Mouse (Mus musculus) lung, embryonic 16.5 days (tissue): ENCODE measurements around the gene Ppp1r10. TPM values are rescaled to one million over a fixed set of nuclear protein-coding genes. Genes with fewer than 3 reads are reported as not detected.
"Not testable (repeated sequence)": the region's sequence is repeated elsewhere in the genome, so short reads cannot be mapped to it uniquely, and the experiment has no call there.

Experiments
- ATAC-seq: fragments of 200-750 bp; cut with Nextera tagmentation; 2 replicates; pipeline ENCODE4 v1.8.0; 2017; ENCODE audit warnings: low read depth, mild to moderate bottlenecking, moderate library complexity
- H3K27ac ChIP-seq: fragments of 300-500 bp; sonication (generic); 2 replicates; pipeline ENCODE4 v1.5.1; 2014; ENCODE audit warnings: mild to moderate bottlenecking, control low read depth, low read length
- H3K27me3 ChIP-seq: fragments of 300-500 bp; sonication (generic); 2 replicates; pipeline ENCODE4 v1.6.1; 2014; ENCODE audit warnings: low read depth, low read length, mixed read lengths; ENCODE audit not compliant: control insufficient read depth, insufficient read depth
- H3K36me3 ChIP-seq: fragments of 300-500 bp; sonication (generic); 2 replicates; pipeline ENCODE4 v1.6.1; 2014; ENCODE audit warnings: low read length; ENCODE audit not compliant: control insufficient read depth, insufficient read depth
- H3K4me1 ChIP-seq: fragments of 300-500 bp; sonication (generic); replicated peaks from 2 replicates; pipeline ENCODE4 v1.6.1; 2014; ENCODE audit warnings: low read length, mixed read lengths; ENCODE audit not compliant: control insufficient read depth, insufficient read depth
- H3K4me2 ChIP-seq: fragments of 300-500 bp; sonication (generic); 2 replicates; pipeline ENCODE4 v1.6.1; 2014; ENCODE audit warnings: low read depth, low read length, control low read depth
- H3K4me3 ChIP-seq: fragments of 300-500 bp; sonication (generic); 2 replicates; pipeline ENCODE4 v1.5.1; 2014; ENCODE audit warnings: mild to moderate bottlenecking, low read length, control low read depth
- H3K9ac ChIP-seq: fragments of 300-500 bp; sonication (generic); 2 replicates; pipeline ENCODE4 v1.6.1; 2014; ENCODE audit warnings: low read length, control low read depth
- H3K9me3 ChIP-seq: fragments of 300-500 bp; sonication (generic); 2 replicates; pipeline ENCODE4 v1.6.1; 2016; ENCODE audit warnings: low read length; ENCODE audit not compliant: control insufficient read depth
- WGBS: fragments of 180-500 bp; shearing (Covaris S2); extraction: QIAGEN DNeasy Blood & Tissue Kit; methylation state at CpG from one replicate; pipeline ENCODE4 v1.1.7; 2014; 5-methylcytosine and 5-hydroxymethylcytosine counted together
- polyA plus RNA-seq: library from polyadenylated mRNA; unstranded; fragments of >200 nt; fragmentation: Nextera tagmentation; extraction: Ambion mirVana; gene quantifications from 2 replicates; pipeline ENCODE4 v1.2.1, GENCODE M21; 2015

The Ppp1r10 gene
- polyA plus RNA-seq, 1 experiment from 2014 or later, result 40.5 TPM

- Histone ChIP-seq H3K9me3 (no peaks in the 10 kb centered on the region), H3K4me3 (no peak overlapping the region), H3K4me1 (peaks cover 22% of the 10 kb centered on the region), H3K27me3 (no peaks in the 10 kb centered on the region), H3K27ac (no peak overlapping the region), H3K36me3 (peaks cover 39% of the 10 kb centered on the region), H3K4me2 (no peak overlapping the region), H3K9ac (no peak overlapping the region)
- no peak for ATAC-seq
- 80% methylated on average over 3 of the region's 3 CpGs for WGBS
Observed at GRCm38 (mm10) chr17:35922566-35922965, 6.3 kb downstream of the Ppp1r10 start.

- ATAC-seq, result no peak
Observed at GRCm38 (mm10) chr17:35923281-35923680, 7.0 kb downstream of the Ppp1r10 start.

GRCm38 (mm10) chr17:35927471-35927870 is 11.2 kb downstream of the Ppp1r10 start:
- no peaks in the 10 kb centered on the region for H3K27me3 ChIP-seq
- no peaks in the 10 kb centered on the region for H3K4me1 ChIP-seq

More at GRCm38 (mm10) chr17:35923281-35923680, 7.0 kb downstream of the Ppp1r10 start:
- H3K9me3 ChIP-seq, result no peaks in the 10 kb centered on the region
- no peak overlapping the region for H3K9ac ChIP-seq
- H3K36me3 ChIP-seq, result peaks cover 46% of the 10 kb centered on the region
- 87% methylated on average over 4 of the region's 4 CpGs for WGBS
- H3K27me3 ChIP-seq, result no peaks in the 10 kb centered on the region
- H3K4me1 ChIP-seq, result peaks cover 22% of the 10 kb centered on the region
- no peak overlapping the region for H3K27ac ChIP-seq
- no peak overlapping the region for H3K4me3 ChIP-seq
- H3K4me2 ChIP-seq, result no peak overlapping the region

GRCm38 (mm10) chr17:35929534-35929933 is 13.3 kb downstream of the Ppp1r10 start:
- peaks cover 52% of the 10 kb centered on the region for H3K36me3 ChIP-seq
- H3K9me3 ChIP-seq, result no peaks in the 10 kb centered on the region
- no peak overlapping the region for H3K4me3 ChIP-seq
- no peak overlapping the region for H3K4me2 ChIP-seq
- no peaks in the 10 kb centered on the region for H3K27me3 ChIP-seq
- H3K9ac ChIP-seq, result no peak overlapping the region
- no peaks in the 10 kb centered on the region for H3K4me1 ChIP-seq
- ATAC-seq, result no peak
- WGBS, result 97% methylated on average over 2 of the region's 2 CpGs
- H3K27ac ChIP-seq, result no peak overlapping the region

More at GRCm38 (mm10) chr17:35927471-35927870, 11.2 kb downstream of the Ppp1r10 start:
- H3K4me2 ChIP-seq, result no peak overlapping the region
- no peak overlapping the region for H3K4me3 ChIP-seq
- no peak overlapping the region for H3K9ac ChIP-seq
- H3K27ac ChIP-seq, result no peak overlapping the region
- ATAC-seq, result no peak
- peaks cover 66% of the 10 kb centered on the region for H3K36me3 ChIP-seq
- 14% methylated on average over 1 of the region's 1 CpGs for WGBS
- H3K9me3 ChIP-seq, result no peaks in the 10 kb centered on the region

GRCm38 (mm10) chr17:35930627-35931026 is 14.4 kb downstream of the Ppp1r10 start:
- Histone ChIP-seq H3K4me1 (no peaks in the 10 kb centered on the region), H3K27ac (no peak overlapping the region), H3K4me2 (no peak overlapping the region), H3K36me3 (peaks cover 44% of the 10 kb centered on the region), H3K9ac (no peak overlapping the region), H3K27me3 (no peaks in the 10 kb centered on the region), H3K4me3 (no peak overlapping the region), H3K9me3 (no peaks in the 10 kb centered on the region)
- 92% methylated on average over 12 of the region's 12 CpGs for WGBS
- ATAC-seq, result peak; percentile 18; the same call in 1 of the 2 replicates

GRCm38 (mm10) chr17:35932608-35933007 is 16.4 kb downstream of the Ppp1r10 start:
- 87% methylated on average over 4 of the region's 4 CpGs for WGBS
- no peak for ATAC-seq

GRCm38 (mm10) chr17:35935763-35936162 is 19.5 kb downstream of the Ppp1r10 start:
- not testable (repeated sequence) for H3K9ac ChIP-seq, H3K4me1 ChIP-seq, H3K4me2 ChIP-seq, H3K27me3 ChIP-seq, ATAC-seq, H3K27ac ChIP-seq, H3K9me3 ChIP-seq, H3K36me3 ChIP-seq, H3K4me3 ChIP-seq
- WGBS, result 86% methylated on average over 14 of the region's 14 CpGs

More at GRCm38 (mm10) chr17:35932608-35933007, 16.4 kb downstream of the Ppp1r10 start:
- Histone ChIP-seq H3K27me3 (no peaks in the 10 kb centered on the region), H3K9me3 (no peaks in the 10 kb centered on the region), H3K4me1 (no peaks in the 10 kb centered on the region), H3K4me2 (no peak overlapping the region), H3K36me3 (peaks cover 29% of the 10 kb centered on the region), H3K4me3 (no peak overlapping the region), H3K9ac (no peak overlapping the region), H3K27ac (no peak overlapping the region)

- 39% methylated on average over 2 of the region's 2 CpGs for WGBS
- no peaks in the 10 kb centered on the region for H3K4me1 ChIP-seq
- ATAC-seq, result peak; percentile 65
Observed at GRCm38 (mm10) chr17:35937700-35938348, 21.6 kb downstream of the Ppp1r10 start.

GRCm38 (mm10) chr17:35939108-35939507 is 22.9 kb downstream of the Ppp1r10 start:
- no peak for ATAC-seq
- 46% methylated on average over 2 of the region's 2 CpGs for WGBS

More at GRCm38 (mm10) chr17:35937700-35938348, 21.6 kb downstream of the Ppp1r10 start:
- Histone ChIP-seq H3K27me3 (no peaks in the 10 kb centered on the region), H3K27ac (no peak overlapping the region), H3K4me2 (no peak overlapping the region), H3K4me3 (no peak overlapping the region), H3K36me3 (no peaks in the 10 kb centered on the region), H3K9ac (no peak overlapping the region), H3K9me3 (0 out of 2 replicates have a peak, but pooled peaks cover 2% of the 10 kb centered on the region)

More at GRCm38 (mm10) chr17:35939108-35939507, 22.9 kb downstream of the Ppp1r10 start:
- Histone ChIP-seq H3K36me3 (no peaks in the 10 kb centered on the region), H3K27me3 (no peaks in the 10 kb centered on the region), H3K4me1 (no peaks in the 10 kb centered on the region), H3K9me3 (0 out of 2 replicates have a peak, but pooled peaks cover 2% of the 10 kb centered on the region), H3K27ac (no peak overlapping the region), H3K4me3 (no peak overlapping the region), H3K9ac (no peak overlapping the region), H3K4me2 (no peak overlapping the region)
